Mouse (Mus musculus) ES-Bruce4 (cell line): ENCODE measurements around the gene Myof.

Experiments used
- CTCF ChIP-seq: IDR thresholded peaks from one replicate; pipeline ENCODE4 v1.8.1; 2011; ENCODE audit warnings: low read depth, low read length
- EP300 ChIP-seq: IDR thresholded peaks from 2 replicates; pipeline ENCODE4 v1.6.1; 2011; ENCODE audit warnings: low read depth, low read length; ENCODE audit not compliant: insufficient read depth
- POLR2A ChIP-seq: IDR thresholded peaks from one replicate; pipeline ENCODE4 v1.8.1; 2011; ENCODE audit warnings: low read length; ENCODE audit not compliant: insufficient read depth

DNA sequence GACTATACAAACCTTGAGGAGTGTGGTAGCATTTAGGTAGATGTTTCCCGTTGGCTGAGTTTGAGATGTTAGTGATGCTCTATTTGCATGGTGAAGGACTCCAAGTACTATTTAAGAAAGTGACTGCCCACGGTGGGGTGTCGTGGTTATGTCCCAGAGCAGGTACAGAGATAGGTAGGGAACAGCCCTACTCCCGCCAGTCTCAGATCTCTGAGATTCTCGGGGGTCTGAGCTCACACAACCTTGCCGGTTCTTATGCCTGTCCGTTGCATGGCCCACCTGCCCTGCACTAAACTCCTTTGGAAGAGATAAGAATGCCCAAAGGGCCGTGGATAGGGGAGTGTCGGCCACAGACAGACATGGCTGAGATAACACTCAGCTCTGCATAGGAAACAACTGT, 12.2 kb downstream of the Myof start:
- TF ChIP-seq CTCF, result no peak
- no peak for TF ChIP-seq POLR2A
- no peak for TF ChIP-seq EP300
